Mouse (Mus musculus): ENCODE measurements at regions not wholly inside any gene's neighbourhood (a gene's known extent, or its start where the extent isn't known, plus 50 kb on each side); places are given as distances from the start of the nearest gene placed in this dataset.

DNA sequence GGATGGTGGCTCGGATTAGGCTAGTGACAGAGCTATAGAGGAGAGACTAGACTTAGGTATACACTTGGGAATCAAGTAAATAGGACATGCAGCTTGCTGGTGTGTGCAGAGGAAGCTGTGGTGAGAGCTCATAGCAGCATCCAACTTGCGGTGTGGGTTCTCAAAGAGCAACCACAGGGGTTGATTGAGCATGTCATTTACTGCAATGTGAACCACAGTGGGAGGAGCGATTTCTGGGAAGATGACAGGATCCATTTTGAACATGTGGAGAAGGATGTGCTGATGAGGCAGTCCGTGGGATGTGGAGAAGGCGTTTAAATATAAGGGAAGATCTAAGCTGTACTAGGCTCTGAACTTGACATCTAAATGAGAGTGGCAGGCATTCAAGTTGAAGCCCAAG is 154.5 kb upstream of the Serpine2 start:
- TF ChIP-seq GATA1 (IDR thresholded peaks at IDR 0.05; ENCODE audit: borderline replicate concordance, low read length) (no peak), FLI1 (IDR thresholded peaks at IDR 0.05; ENCODE audit: low read length) (no peak; the same call in 1 of the 2 replicates)
